Mouse (Mus musculus) small intestine, adult 2 months (tissue): ENCODE measurements around the gene Arnt2. TPM values are rescaled to one million over a fixed set of nuclear protein-coding genes. Genes with fewer than 3 reads are reported as not detected.
A peak's percentile ranks its signal among the peaks of the same experiment; 100 is the strongest.

Experiments
- H3K27ac ChIP-seq: fragments of 200-500 bp; 2 replicates; pipeline ENCODE4 v1.5.1; 2012; ENCODE audit warnings: low read depth, low read length, control low read depth, inconsistent platforms; ENCODE audit not compliant: insufficient read depth
- H3K27me3 ChIP-seq: fragments of 200-500 bp; 2 replicates; pipeline ENCODE4 v1.6.1; 2012; ENCODE audit warnings: mild to moderate bottlenecking, moderate library complexity, low read length, inconsistent platforms; ENCODE audit not compliant: control insufficient read depth, insufficient read depth
- H3K36me3 ChIP-seq: fragments of 200-500 bp; 2 replicates; pipeline ENCODE4 v1.6.1; 2012; ENCODE audit warnings: mild to moderate bottlenecking, low read length, control low read depth, inconsistent platforms; ENCODE audit not compliant: control insufficient read depth, insufficient read depth
- H3K4me1 ChIP-seq: fragments of 200-500 bp; 2 replicates; pipeline ENCODE4 v1.6.1; 2012; ENCODE audit warnings: low read length, inconsistent platforms, mixed read lengths; ENCODE audit not compliant: control insufficient read depth, insufficient read depth, insufficient read length
- H3K4me3 ChIP-seq: fragments of 200-500 bp; 2 replicates; pipeline ENCODE4 v1.5.1; 2012; ENCODE audit warnings: low read depth, mild to moderate bottlenecking, control low read depth, inconsistent platforms, low read length, moderate library complexity
- CTCF ChIP-seq: fragments of 200-500 bp; IDR thresholded peaks from 2 replicates; pipeline ENCODE4 v1.5.1; 2012; ENCODE audit warnings: low read depth, mild to moderate bottlenecking, control low read depth, inconsistent platforms, low read length, moderate library complexity, mixed read lengths; ENCODE audit not compliant: insufficient replicate concordance, insufficient read length; ENCODE audit errors: extremely low read depth
- POLR2A ChIP-seq: fragments of 200-500 bp; IDR thresholded peaks from 2 replicates; pipeline ENCODE4 v1.6.1; 2012; ENCODE audit warnings: low read depth, mild to moderate bottlenecking, control low read depth, inconsistent platforms, low read length, moderate library complexity
- WGBS: fragments of 180-500 bp; shearing (Covaris S2); methylation state at CpG from one replicate; pipeline ENCODE4 v1.1.7; 2018; 5-methylcytosine and 5-hydroxymethylcytosine counted together
- polyA plus RNA-seq: library from polyadenylated mRNA; depleted of rRNA; stranded (reverse); fragments of >200 nt; gene quantifications from 2 replicates; pipeline ENCODE4 v1.2.3, GENCODE M21; 2012

The Arnt2 gene
- polyA plus RNA-seq, 1 experiment, result 3.2 TPM

- Histone ChIP-seq H3K27me3 (no peaks in the 10 kb centered on the region), H3K4me1 (peaks cover 4% of the 10 kb centered on the region; the same call in 1 of the 2 replicates), H3K4me3 (no peak overlapping the region), H3K36me3 (no peaks in the 10 kb centered on the region), H3K27ac (0 out of 2 replicates have a peak overlapping the region, but pooled peaks have one; percentile 29)
- TF ChIP-seq CTCF (no peak), POLR2A (no peak)
- WGBS, result 48% methylated on average over 3 of the region's 3 CpGs
These were observed 10.8 kb upstream of the Arnt2 start for GRCm38 (mm10) chr7:84420581-84421290.

- Histone ChIP-seq H3K4me3 (no peak overlapping the region), H3K27me3 (no peaks in the 10 kb centered on the region), H3K4me1 (peaks cover 4% of the 10 kb centered on the region; the same call in 1 of the 2 replicates), H3K36me3 (no peaks in the 10 kb centered on the region), H3K27ac (no peak overlapping the region)
- TF ChIP-seq POLR2A (no peak), CTCF (no peak)
These were observed 7.5 kb upstream of the Arnt2 start for GRCm38 (mm10) chr7:84417441-84417840.

- H3K36me3 ChIP-seq, result no peaks in the 10 kb centered on the region
- no peak overlapping the region for H3K4me3 ChIP-seq
- peaks cover 8% of the 10 kb centered on the region; the same call in 1 of the 2 replicates for H3K27me3 ChIP-seq
- TF ChIP-seq CTCF, result no peak
- no peak for TF ChIP-seq POLR2A
- peaks cover 3% of the 10 kb centered on the region for H3K4me1 ChIP-seq
- H3K27ac ChIP-seq, result no peak overlapping the region
- 80% methylated on average over 8 of the region's 8 CpGs for WGBS
These were observed 2.6 kb upstream of the Arnt2 start for GRCm38 (mm10) chr7:84412570-84412969.

GRCm38 (mm10) chr7:84409241-84409895 lies 608 bp downstream of the Arnt2 start:
- H3K4me1 ChIP-seq, result peaks cover 3% of the 10 kb centered on the region
- no peak for TF ChIP-seq CTCF
- TF ChIP-seq POLR2A, result no peak
- H3K36me3 ChIP-seq, result no peaks in the 10 kb centered on the region
- H3K4me3 ChIP-seq, result peak overlapping the region; percentile 64
- peaks cover 8% of the 10 kb centered on the region; the same call in 1 of the 2 replicates for H3K27me3 ChIP-seq
- H3K27ac ChIP-seq, result no peak overlapping the region
- 2% methylated on average over 38 of the region's 39 CpGs for WGBS

- Histone ChIP-seq H3K36me3 (no peaks in the 10 kb centered on the region), H3K27me3 (peaks cover 8% of the 10 kb centered on the region; the same call in 1 of the 2 replicates), H3K4me3 (no peak overlapping the region), H3K27ac (no peak overlapping the region), H3K4me1 (peaks cover 3% of the 10 kb centered on the region)
- no peak for TF ChIP-seq CTCF
- no peak for TF ChIP-seq POLR2A
- WGBS, result 79% methylated on average over 5 of the region's 5 CpGs
These were observed 1.7 kb downstream of the Arnt2 start for GRCm38 (mm10) chr7:84408282-84408681.

GRCm38 (mm10) chr7:84403371-84403770 lies 6.6 kb downstream of the Arnt2 start:
- Histone ChIP-seq H3K27me3 (no peaks in the 10 kb centered on the region), H3K4me1 (no peaks in the 10 kb centered on the region), H3K36me3 (no peaks in the 10 kb centered on the region), H3K4me3 (no peak overlapping the region), H3K27ac (no peak overlapping the region)
- 63% methylated on average over 5 of the region's 5 CpGs for WGBS
- no peak for TF ChIP-seq CTCF
- no peak for TF ChIP-seq POLR2A
